Mouse (Mus musculus): Measurements from ENCODE around the gene Pik3cd.

DNA sequence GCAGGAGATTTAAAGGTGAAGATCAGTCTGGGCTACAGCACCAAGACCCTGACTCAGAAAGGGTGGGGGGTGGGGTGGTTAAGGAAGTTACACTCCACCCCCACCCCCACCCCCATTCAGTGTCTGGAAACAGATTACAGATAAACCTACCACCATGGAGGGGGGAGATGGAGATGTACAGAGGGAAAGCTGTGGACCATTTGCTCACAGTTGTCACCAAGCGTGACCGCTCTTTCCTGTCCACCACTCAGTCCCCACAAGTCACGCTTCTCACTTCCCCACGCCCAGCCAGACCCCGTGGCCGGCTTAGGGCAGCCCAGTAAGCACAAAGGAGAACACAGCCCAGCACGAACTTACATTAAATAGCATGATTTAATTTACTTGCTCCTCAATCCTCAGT lies 41.7 kb upstream of the Pik3cd start:
- no peak for TF ChIP-seq POLR2A (IDR thresholded peaks at IDR 0.05; ENCODE audit: control insufficient read depth, extremely low read depth, insufficient read depth, low read length, poor library complexity)
- TF ChIP-seq CTCF (IDR thresholded peaks at IDR 0.05; ENCODE audit: borderline replicate concordance, control insufficient read depth, extremely low read depth, insufficient read depth, low read length, poor library complexity) = no peak

Measured in thymus, adult 2 months (tissue).